Mouse (Mus musculus) central nervous system, embryonic 18 days (tissue): Measurements from ENCODE around the gene Olfr402. TPM values are rescaled to one million over a fixed set of nuclear protein-coding genes. Genes with fewer than 3 reads are reported as not detected.

Experiments used
- polyA plus RNA-seq: library from polyadenylated mRNA; depleted of rRNA; stranded (reverse); fragments of >200 nt; gene quantifications from 2 replicates; pipeline ENCODE4 v1.2.3, GENCODE M21; 2012; rRNA removed

The Olfr402 gene
- polyA plus RNA-seq: not detected in 2 replicates

DNA sequence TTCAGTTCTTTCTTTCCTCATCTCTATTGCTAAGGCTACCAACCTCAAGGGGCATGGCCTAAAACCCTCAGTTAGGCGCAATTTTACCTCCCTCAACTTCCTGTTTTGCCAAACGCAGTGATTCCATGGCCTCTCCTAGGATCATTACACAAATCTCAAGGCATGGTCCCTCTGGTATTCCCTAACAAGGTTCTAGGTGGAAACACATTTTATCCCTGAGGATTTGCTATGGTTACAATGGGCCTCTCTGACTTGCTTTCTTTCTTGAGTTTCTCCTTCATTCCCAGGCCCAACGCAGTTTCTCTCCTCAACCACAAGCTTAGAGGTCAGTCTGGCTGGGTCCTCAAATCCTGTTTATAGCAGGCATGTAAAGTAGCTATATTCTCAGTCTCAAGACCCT, at the start of gene Olfr402:
TSS of gene Olfr402 (plus strand) at position 301 of the 400 bp plus-strand sequence.

DNA sequence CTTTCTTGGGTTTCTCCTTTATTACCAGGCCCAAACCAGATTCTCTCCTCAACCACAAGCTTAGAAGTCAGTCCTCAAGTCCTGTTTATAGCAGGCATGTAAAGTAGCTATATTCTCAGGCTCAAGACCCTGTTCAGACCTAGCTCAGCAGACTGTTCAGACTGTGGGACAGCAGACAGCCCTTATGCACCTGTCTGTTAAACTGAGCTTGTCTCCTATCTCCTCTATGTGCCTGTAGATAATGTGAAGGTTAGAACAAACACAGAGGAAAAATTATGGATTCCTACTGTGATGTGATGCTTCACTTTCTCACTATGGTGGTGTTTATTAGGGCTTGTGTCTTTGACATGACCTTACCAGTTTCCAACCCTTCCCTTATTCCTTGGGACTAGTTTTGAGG, 39.9 kb upstream of the Olfr402 start, which contains the start of gene Olfr401:
TSS of gene Olfr401 (plus strand) at position 301 of the 400 bp plus-strand sequence.

DNA sequence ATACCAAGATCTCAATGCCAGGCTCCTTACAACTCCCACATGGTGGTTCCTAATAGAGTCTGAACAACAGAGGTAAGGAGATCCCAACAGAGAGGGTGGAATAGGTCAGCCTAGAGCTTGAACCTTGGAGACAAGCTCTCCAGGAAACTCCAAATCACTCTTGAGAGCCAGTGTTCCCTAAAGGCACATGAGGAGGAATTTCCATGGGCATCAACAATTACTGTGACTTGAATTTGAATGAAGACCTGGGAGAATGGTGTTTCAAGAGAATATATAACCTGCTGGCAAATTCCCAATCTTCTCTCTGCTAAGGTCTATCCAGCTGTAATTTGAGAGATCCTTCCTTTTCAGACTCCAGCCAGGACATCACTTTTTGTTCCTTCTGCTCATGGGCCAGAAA, 32.6 kb downstream of the Olfr402 start, which contains the start of gene Olfr403:
TSS of gene Olfr403 (plus strand) at position 301 of the 400 bp plus-strand sequence.

Other genes with a start within 250 kb of the Olfr402 start
- not detected in 2 replicates for gene Olfr395, start 244.2 kb upstream of the Olfr402 start, polyA plus RNA-seq
- gene Olfr23, start 216.9 kb upstream of the Olfr402 start, polyA plus RNA-seq: not detected in 2 replicates
- not detected in 2 replicates for gene Olfr397, start 192.7 kb upstream of the Olfr402 start, polyA plus RNA-seq
- gene Olfr398, start 163.1 kb upstream of the Olfr402 start, polyA plus RNA-seq: not detected in 2 replicates
- gene Olfr139, start 97.0 kb upstream of the Olfr402 start, polyA plus RNA-seq: not detected in 2 replicates
- not detected in 2 replicates for gene Olfr399, start 96.9 kb upstream of the Olfr402 start, polyA plus RNA-seq
- not detected in 2 replicates for gene Zfp616, start 83.6 kb upstream of the Olfr402 start, polyA plus RNA-seq
- gene Olfr401, start 39.8 kb upstream of the Olfr402 start, polyA plus RNA-seq: not detected in 2 replicates
- not detected in 2 replicates for gene Olfr403, start 32.7 kb downstream of the Olfr402 start, polyA plus RNA-seq
- gene Olfr43, start 57.9 kb downstream of the Olfr402 start, polyA plus RNA-seq: not detected in 2 replicates
- gene Olfr406, start 106.3 kb downstream of the Olfr402 start, polyA plus RNA-seq: not detected in 2 replicates
- not detected in 2 replicates for gene Olfr59, start 130.2 kb downstream of the Olfr402 start, polyA plus RNA-seq
- not detected in 2 replicates for gene Olfr410, start 184.5 kb downstream of the Olfr402 start, polyA plus RNA-seq
- not detected in 2 replicates for gene Olfr411, start 199.1 kb downstream of the Olfr402 start, polyA plus RNA-seq
- gene Olfr412, start 208.5 kb downstream of the Olfr402 start, polyA plus RNA-seq: not detected in 2 replicates